Mouse (Mus musculus) brown adipose tissue, adult 24 weeks (tissue): Measurements from ENCODE around the gene Map6. TPM values are rescaled to one million over a fixed set of nuclear protein-coding genes. Genes with fewer than 3 reads are reported as not detected.

Source experiments
- H3K27ac ChIP-seq: fragments of 200-500 bp; replicated peaks from 2 replicates; pipeline ENCODE4 v1.5.1; 2012; ENCODE audit warnings: low read depth, mild to moderate bottlenecking, low read length
- H3K4me1 ChIP-seq: fragments of 200-500 bp; 2 replicates; pipeline ENCODE4 v1.6.1; 2012; ENCODE audit warnings: low read length, mixed read lengths; ENCODE audit not compliant: control insufficient read depth, insufficient read depth, insufficient read length
- H3K4me3 ChIP-seq: fragments of 200-500 bp; 2 replicates; pipeline ENCODE4 v1.5.1; 2012; ENCODE audit warnings: low read depth, mild to moderate bottlenecking, low read length, moderate library complexity; ENCODE audit not compliant: insufficient read depth
- polyA plus RNA-seq: library from polyadenylated mRNA; stranded (reverse); fragments of >200 nt; gene quantifications from 2 replicates; pipeline ENCODE4 v1.2.4, GENCODE M21; 2012; ENCODE audit not compliant: missing spikeins, insufficient read depth, insufficient read length

The Map6 gene
- 9.4 and 18.8 TPM in 2 replicates for polyA plus RNA-seq

GRCm38 (mm10) chr7:99267251-99267896 lies at the start of gene Map6:
TSS of gene Map6 (plus strand) at chr7:99267447.
- Histone ChIP-seq H3K4me3 (peak within 1 kb of the TSS; percentile 62), H3K4me1 (peaks cover 8% of the 10 kb centered on the region), H3K27ac (no peak within 1 kb of the TSS)

GRCm38 (mm10) chr7:99224225-99224624 lies 43.0 kb upstream of the Map6 start:
- Histone ChIP-seq H3K4me3 (no peak overlapping the region), H3K27ac (peak overlapping the region; percentile 73), H3K4me1 (peaks cover 12% of the 10 kb centered on the region)

- Histone ChIP-seq H3K4me3 (no peak overlapping the region), H3K4me1 (peaks cover 13% of the 10 kb centered on the region), H3K27ac (peak overlapping the region; percentile 75)
These were observed 42.5 kb upstream of the Map6 start for GRCm38 (mm10) chr7:99224648-99225190.

GRCm38 (mm10) chr7:99225421-99225820 lies 41.8 kb upstream of the Map6 start:
- H3K4me3 ChIP-seq = no peak overlapping the region
- peaks cover 13% of the 10 kb centered on the region for H3K4me1 ChIP-seq
- H3K27ac ChIP-seq = peak overlapping the region; percentile 75

GRCm38 (mm10) chr7:99226662-99227061 lies 40.6 kb upstream of the Map6 start:
- Histone ChIP-seq H3K27ac (no peak overlapping the region), H3K4me1 (peaks cover 13% of the 10 kb centered on the region), H3K4me3 (no peak overlapping the region)

GRCm38 (mm10) chr7:99227267-99227666 lies 40.0 kb upstream of the Map6 start:
- no peak overlapping the region for H3K4me3 ChIP-seq
- H3K4me1 ChIP-seq = peaks cover 13% of the 10 kb centered on the region
- H3K27ac ChIP-seq = no peak overlapping the region

GRCm38 (mm10) chr7:99228825-99229224 lies 38.4 kb upstream of the Map6 start:
- Histone ChIP-seq H3K4me3 (no peak overlapping the region), H3K27ac (peak overlapping the region; percentile 36), H3K4me1 (peaks cover 13% of the 10 kb centered on the region)

- Histone ChIP-seq H3K4me3 (no peak overlapping the region), H3K27ac (0 out of 2 replicates have a peak overlapping the region, but pooled peaks have one; percentile 36), H3K4me1 (peaks cover 13% of the 10 kb centered on the region)
These were observed 37.8 kb upstream of the Map6 start for GRCm38 (mm10) chr7:99229411-99229810.

GRCm38 (mm10) chr7:99230061-99230747 lies 37.0 kb upstream of the Map6 start:
- Histone ChIP-seq H3K27ac (no peak overlapping the region), H3K4me1 (peaks cover 7% of the 10 kb centered on the region), H3K4me3 (no peak overlapping the region)

- H3K27ac ChIP-seq = no peak overlapping the region
- H3K4me1 ChIP-seq = peaks cover 7% of the 10 kb centered on the region
- no peak overlapping the region for H3K4me3 ChIP-seq
These were observed 34.7 kb upstream of the Map6 start for GRCm38 (mm10) chr7:99232571-99232970.

GRCm38 (mm10) chr7:99234916-99235315 lies 32.3 kb upstream of the Map6 start:
- Histone ChIP-seq H3K4me3 (no peak overlapping the region), H3K4me1 (no peaks in the 10 kb centered on the region; the same call in 1 of the 2 replicates), H3K27ac (no peak overlapping the region)

- H3K4me3 ChIP-seq = no peak overlapping the region
- H3K27ac ChIP-seq = no peak overlapping the region
- no peaks in the 10 kb centered on the region; the same call in 1 of the 2 replicates for H3K4me1 ChIP-seq
These were observed 31.6 kb upstream of the Map6 start for GRCm38 (mm10) chr7:99235657-99236056.

GRCm38 (mm10) chr7:99236888-99237660 lies 30.2 kb upstream of the Map6 start:
- H3K4me3 ChIP-seq = no peak overlapping the region
- H3K27ac ChIP-seq = no peak overlapping the region

GRCm38 (mm10) chr7:99238417-99238816 lies 28.8 kb upstream of the Map6 start, which contains the start of gene Mogat2:
TSS of gene Mogat2 (minus strand) at chr7:99238619.
- Histone ChIP-seq H3K4me1 (no peaks in the 10 kb centered on the region; the same call in 1 of the 2 replicates), H3K4me3 (no peak within 1 kb of the TSS), H3K27ac (no peak within 1 kb of the TSS)

More at GRCm38 (mm10) chr7:99236888-99237660, 30.2 kb upstream of the Map6 start:
- H3K4me1 ChIP-seq = no peaks in the 10 kb centered on the region; the same call in 1 of the 2 replicates

- Histone ChIP-seq H3K4me1 (no peaks in the 10 kb centered on the region; the same call in 1 of the 2 replicates), H3K4me3 (no peak overlapping the region), H3K27ac (no peak overlapping the region)
These were observed 25.1 kb upstream of the Map6 start for GRCm38 (mm10) chr7:99242097-99242496.
